Mouse (Mus musculus) limb, embryonic 10.5 days (tissue): Measurements from ENCODE around the gene Gm10639. TPM values are rescaled to one million over a fixed set of nuclear protein-coding genes. Genes with fewer than 3 reads are reported as not detected.
"Not testable (repeated sequence)": the region's sequence is repeated elsewhere in the genome, so short reads cannot be mapped to it uniquely, and the experiment has no call there.

Experiments
- DNase-seq: peaks from one replicate; pipeline ENCODE4 v3.0.0-alpha.2; 2017; ENCODE audit warnings: low spot score
- H3K27ac ChIP-seq: fragments of 300-500 bp; sonication (generic); 2 replicates; pipeline ENCODE4 v1.5.1; 2016; ENCODE audit warnings: mild to moderate bottlenecking
- H3K27me3 ChIP-seq: fragments of 300-500 bp; sonication (generic); 2 replicates; pipeline ENCODE4 v1.6.1; 2016; ENCODE audit warnings: low read depth, mild to moderate bottlenecking; ENCODE audit not compliant: poor library complexity, severe bottlenecking
- H3K36me3 ChIP-seq: fragments of 300-500 bp; sonication (generic); 2 replicates; pipeline ENCODE4 v1.6.1; 2016; ENCODE audit warnings: mild to moderate bottlenecking, moderate library complexity
- H3K4me1 ChIP-seq: fragments of 300-500 bp; sonication (generic); 2 replicates; pipeline ENCODE4 v1.6.1; 2016
- H3K4me3 ChIP-seq: fragments of 300-500 bp; sonication (generic); 2 replicates; pipeline ENCODE4 v1.5.1; 2016; ENCODE audit warnings: mild to moderate bottlenecking, moderate library complexity
- H3K9me3 ChIP-seq: fragments of 300-500 bp; sonication (generic); replicated peaks from 2 replicates; pipeline ENCODE4 v1.6.1; 2016; ENCODE audit warnings: mild to moderate bottlenecking
- WGBS: fragments of 180-500 bp; shearing (Covaris S2); methylation state at CpG from one replicate; pipeline ENCODE4 v1.1.7; 2016; 5-methylcytosine and 5-hydroxymethylcytosine counted together
- polyA plus RNA-seq: library from polyadenylated mRNA; unstranded; fragments of >200 nt; fragmentation: Nextera tagmentation; extraction: Ambion mirVana; gene quantifications from 2 replicates; pipeline ENCODE4 v1.2.1, GENCODE M21; 2016

Gm10639 gene
- polyA plus RNA-seq, 1 experiment from 2014 or later, result not detected

DNA sequence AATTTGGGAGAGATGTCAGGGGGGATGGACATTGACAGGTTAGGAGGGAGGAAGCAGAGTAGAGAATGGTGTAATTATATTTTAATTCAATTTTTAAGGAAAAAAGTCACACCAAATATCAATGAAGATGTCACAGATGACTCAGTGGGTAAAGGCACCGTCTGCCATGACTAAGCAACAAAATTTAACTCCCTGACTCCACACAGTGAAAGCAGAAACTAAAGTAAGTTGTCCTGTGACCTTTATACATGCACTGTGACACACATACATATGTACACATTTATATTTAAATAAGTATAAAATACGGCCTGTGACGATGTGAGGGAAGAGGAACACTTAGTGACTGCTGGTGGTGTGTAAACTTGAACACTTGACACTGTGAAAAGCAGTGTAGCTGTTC, 18.4 kb downstream of the Gm10639 start:
- H3K4me1 ChIP-seq, H3K27ac ChIP-seq: not testable (repeated sequence)

DNA sequence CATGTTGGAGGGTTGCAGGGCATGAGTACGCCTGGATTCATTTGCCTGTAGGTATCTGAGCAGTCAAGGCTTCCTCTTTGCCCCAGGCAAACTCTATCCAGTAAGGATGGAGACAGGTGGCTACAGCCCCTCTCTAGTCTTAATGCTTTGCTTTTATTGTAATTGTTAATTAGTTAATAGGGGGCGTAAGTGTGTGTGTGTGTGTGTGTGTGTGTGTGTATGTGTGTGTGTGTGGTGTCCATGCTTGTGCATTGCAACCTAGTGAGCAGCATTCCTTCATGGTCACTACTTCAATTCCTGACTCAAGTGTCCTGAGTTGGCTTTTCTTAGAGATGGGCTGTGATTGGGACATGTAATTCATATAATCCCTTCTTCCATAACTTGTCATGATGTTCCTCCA, 25.0 kb downstream of the Gm10639 start, which contains the start of gene Omt2a:
Gene Omt2a, minus strand, starts transcription at position 101 of the 400 bp plus-strand sequence.
- H3K4me1 ChIP-seq, result no peaks in the 10 kb centered on the region
- H3K4me3 ChIP-seq, result no peak within 1 kb of the TSS
- no peaks in the 10 kb centered on the region for H3K27me3 ChIP-seq
- no peak within 1 kb of the TSS for H3K27ac ChIP-seq
- H3K9me3 ChIP-seq, result no peaks in the 10 kb centered on the region
- 87% methylated on average over 2 of the region's 2 CpGs for WGBS
- H3K36me3 ChIP-seq, result no peaks in the 10 kb centered on the region
- no peak for DNase-seq

More for the DNA sequence above, 18.4 kb downstream of the Gm10639 start:
- WGBS, result 88% methylated on average over 3 of the region's 3 CpGs
- not testable (repeated sequence) for DNase-seq, H3K4me3 ChIP-seq, H3K9me3 ChIP-seq, H3K36me3 ChIP-seq, H3K27me3 ChIP-seq

DNA sequence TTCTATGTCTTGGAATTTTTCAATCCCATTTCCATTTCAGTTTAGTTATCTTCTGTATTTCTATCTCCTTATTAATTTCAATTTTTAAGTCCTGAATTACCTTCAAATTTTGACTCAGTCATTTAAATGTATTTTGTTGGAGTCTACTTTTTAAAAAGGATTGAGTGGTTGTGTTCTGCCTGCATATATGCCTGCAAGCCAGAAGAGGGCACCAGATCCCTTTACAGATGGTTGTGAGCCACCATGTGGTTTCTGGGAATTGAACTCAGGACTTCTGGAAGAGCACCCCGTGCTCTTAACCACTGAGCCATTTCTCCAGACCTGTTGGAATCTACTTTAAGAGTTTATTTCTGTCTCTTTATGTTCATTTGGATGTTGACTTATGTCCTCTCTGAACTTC, 29.8 kb downstream of the Gm10639 start:
- no peaks in the 10 kb centered on the region for H3K4me1 ChIP-seq
- DNase-seq, result no peak
- WGBS, result 38% methylated on average over 1 of the region's 1 CpGs

DNA sequence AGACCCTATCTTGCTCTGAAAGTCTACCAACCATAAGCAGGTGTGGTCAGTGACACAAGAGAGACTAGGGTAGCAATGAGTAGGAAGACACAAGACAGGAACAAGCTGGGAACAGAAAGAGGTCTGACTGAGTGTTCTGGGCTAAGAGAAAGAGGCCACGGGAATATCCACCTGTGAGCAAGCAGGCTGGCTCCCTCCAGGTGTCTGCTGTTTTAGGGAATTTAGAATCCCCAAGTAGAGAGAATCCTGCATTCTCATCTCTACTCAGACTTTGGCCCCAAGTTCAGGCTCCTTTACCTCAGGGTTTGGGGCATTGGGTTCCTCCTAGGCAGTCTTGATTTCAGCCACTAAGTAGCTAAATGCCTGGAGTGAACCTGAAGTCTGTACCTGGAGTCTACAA, 37.6 kb downstream of the Gm10639 start, which contains the start of gene Omt2b:
Gene Omt2b, plus strand, starts transcription at position 301 of the 400 bp plus-strand sequence.
- not testable (repeated sequence) for H3K36me3 ChIP-seq, H3K4me1 ChIP-seq, H3K4me3 ChIP-seq, H3K27me3 ChIP-seq, DNase-seq, H3K9me3 ChIP-seq, H3K27ac ChIP-seq
- 82% methylated on average over 1 of the region's 1 CpGs for WGBS

More for the DNA sequence above, 29.8 kb downstream of the Gm10639 start:
- no peaks in the 10 kb centered on the region for H3K9me3 ChIP-seq
- H3K27ac ChIP-seq, result no peak overlapping the region
- H3K36me3 ChIP-seq, result no peaks in the 10 kb centered on the region
- H3K27me3 ChIP-seq, result no peaks in the 10 kb centered on the region
- H3K4me3 ChIP-seq, result no peak overlapping the region

DNA sequence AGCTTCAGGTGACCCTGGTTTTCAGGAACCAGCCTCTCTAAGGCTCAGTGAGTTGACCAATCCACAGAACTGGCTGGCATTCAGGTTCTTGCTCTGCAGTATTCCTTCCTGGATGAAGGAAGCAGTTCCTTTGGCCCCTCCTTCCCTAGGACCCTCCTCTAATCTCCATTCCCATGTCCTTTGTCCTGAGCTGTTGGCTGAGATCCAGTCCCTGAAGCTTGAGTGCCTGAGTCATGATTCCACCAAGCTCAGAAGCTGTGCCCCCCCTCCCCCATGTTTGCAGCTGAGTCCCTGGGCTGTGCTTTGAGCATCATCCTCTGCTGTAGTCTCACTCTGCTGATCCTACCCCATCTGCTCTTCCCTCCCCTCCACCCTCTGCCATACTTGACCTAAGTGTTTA, 47.3 kb downstream of the Gm10639 start:
- not testable (repeated sequence) for H3K9me3 ChIP-seq, H3K36me3 ChIP-seq, DNase-seq, H3K4me1 ChIP-seq, H3K27ac ChIP-seq, H3K27me3 ChIP-seq, H3K4me3 ChIP-seq

DNA sequence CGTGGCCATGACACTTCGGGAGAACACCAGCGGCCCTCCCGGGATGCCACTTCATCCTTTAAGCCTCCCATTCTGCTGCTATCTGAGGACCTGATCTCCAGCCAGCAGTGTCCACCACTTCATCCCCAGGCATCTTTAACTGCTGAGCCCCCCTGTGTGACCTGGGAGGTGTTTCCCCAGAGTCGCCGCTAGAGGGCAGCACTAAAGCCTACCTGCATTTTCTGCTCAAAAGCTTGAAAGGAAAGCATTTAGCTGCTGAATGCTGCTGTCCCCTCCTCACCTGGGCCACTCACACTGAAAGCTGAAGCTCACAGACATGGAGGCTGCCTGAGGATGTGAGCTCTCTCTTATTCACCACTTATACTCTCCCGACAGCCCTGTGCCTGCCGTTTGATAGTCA, 50.6 kb downstream of the Gm10639 start:
- H3K9me3 ChIP-seq, H3K4me1 ChIP-seq, H3K4me3 ChIP-seq, H3K27me3 ChIP-seq, H3K27ac ChIP-seq, H3K36me3 ChIP-seq: not testable (repeated sequence)
- peak; percentile 84 for DNase-seq
- WGBS, result 19% methylated on average over 8 of the region's 8 CpGs

DNA sequence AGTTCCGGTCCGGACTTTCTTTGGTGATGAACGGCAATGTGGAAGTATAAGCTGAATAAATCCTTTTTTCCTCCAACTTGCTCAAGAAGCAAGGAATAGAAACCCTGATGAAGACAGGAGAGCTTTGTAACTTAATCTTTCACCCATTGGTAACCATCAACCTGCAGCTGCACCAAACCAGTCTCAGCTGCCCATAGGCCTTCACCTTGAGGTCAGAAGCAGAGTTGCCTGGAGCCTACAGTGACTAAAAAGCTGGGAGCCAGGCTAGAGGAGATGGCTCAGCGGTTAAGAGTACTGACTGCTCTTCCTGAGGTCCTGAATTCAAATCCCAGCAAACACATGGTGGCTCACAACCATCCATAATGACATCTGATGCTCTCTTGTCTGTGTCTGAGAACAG, 52.8 kb downstream of the Gm10639 start:
- H3K27ac ChIP-seq, H3K27me3 ChIP-seq, H3K9me3 ChIP-seq, H3K4me3 ChIP-seq, H3K4me1 ChIP-seq, H3K36me3 ChIP-seq, DNase-seq: not testable (repeated sequence)
- WGBS, result 84% methylated on average over 4 of the region's 4 CpGs

DNA sequence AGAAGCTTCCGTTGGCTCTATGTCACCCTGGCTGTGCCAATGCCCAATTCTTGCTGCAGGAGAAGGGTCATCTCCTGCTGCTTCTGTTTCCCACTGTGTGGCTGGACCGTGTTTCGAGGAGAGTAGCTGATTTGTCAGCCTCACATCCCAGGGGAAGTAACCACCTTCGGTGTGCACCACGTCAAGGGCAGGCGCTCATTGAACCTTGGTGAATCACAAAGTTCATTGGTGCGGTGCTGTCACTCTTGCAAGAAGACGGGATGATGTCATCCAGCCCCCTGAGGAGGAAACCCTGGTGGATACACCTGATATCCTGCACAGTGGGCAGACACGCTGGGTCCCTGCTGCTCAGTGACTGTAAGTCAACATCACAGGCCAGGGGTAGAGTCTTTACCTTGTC, 53.3 kb downstream of the Gm10639 start:
- H3K9me3 ChIP-seq, H3K4me3 ChIP-seq, DNase-seq, H3K27ac ChIP-seq, H3K27me3 ChIP-seq, H3K4me1 ChIP-seq, H3K36me3 ChIP-seq: not testable (repeated sequence)
- 90% methylated on average over 9 of the region's 9 CpGs for WGBS

DNA sequence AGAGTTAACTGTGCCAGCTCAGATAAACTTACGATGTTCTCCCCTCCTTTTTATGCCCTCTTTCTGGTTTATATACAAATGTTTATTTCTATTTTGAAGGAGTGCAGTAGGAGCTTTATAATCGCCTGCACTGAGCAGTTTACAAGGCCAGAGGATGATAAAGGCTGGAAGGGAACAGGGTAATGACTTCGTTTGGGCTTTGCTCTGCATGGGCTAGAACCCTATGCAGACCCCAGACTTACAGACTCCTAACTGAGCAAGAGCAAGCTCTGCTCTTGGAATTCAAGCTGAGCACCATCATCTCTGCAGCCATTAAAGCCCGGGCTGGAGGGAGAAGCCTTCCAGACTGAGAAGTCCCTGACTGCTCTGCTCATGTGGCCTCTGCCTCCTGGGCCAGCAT, 55.5 kb downstream of the Gm10639 start:
- 60% methylated on average over 4 of the region's 4 CpGs for WGBS
- DNase-seq, H3K27ac ChIP-seq, H3K4me1 ChIP-seq, H3K9me3 ChIP-seq, H3K4me3 ChIP-seq, H3K36me3 ChIP-seq, H3K27me3 ChIP-seq: not testable (repeated sequence)

DNA sequence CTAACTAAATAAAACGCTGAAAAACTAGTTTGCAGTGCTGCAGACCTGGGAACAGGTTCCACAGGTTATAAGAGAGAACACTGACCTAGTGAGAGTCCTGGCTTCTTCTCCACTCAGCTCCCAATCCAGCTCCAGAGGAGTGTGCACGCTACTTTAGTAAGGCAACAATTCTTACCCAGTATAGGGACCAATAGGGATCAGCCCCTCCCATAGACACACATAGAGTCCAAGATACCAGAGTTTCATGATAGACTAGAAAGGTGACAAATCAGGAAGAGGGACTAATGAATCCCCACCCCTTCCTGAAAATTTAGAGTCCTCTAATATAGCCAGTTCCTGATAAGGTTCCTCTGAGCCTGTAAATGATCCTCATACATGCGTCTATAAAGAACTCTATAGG, 57.3 kb downstream of the Gm10639 start:
- 70% methylated on average over 3 of the region's 3 CpGs for WGBS
- Histone ChIP-seq H3K9me3 (no peaks in the 10 kb centered on the region), H3K36me3 (no peaks in the 10 kb centered on the region), H3K4me3 (no peak overlapping the region), H3K27ac (no peak overlapping the region), H3K27me3 (no peaks in the 10 kb centered on the region), H3K4me1 (no peaks in the 10 kb centered on the region)
- no peak for DNase-seq

DNA sequence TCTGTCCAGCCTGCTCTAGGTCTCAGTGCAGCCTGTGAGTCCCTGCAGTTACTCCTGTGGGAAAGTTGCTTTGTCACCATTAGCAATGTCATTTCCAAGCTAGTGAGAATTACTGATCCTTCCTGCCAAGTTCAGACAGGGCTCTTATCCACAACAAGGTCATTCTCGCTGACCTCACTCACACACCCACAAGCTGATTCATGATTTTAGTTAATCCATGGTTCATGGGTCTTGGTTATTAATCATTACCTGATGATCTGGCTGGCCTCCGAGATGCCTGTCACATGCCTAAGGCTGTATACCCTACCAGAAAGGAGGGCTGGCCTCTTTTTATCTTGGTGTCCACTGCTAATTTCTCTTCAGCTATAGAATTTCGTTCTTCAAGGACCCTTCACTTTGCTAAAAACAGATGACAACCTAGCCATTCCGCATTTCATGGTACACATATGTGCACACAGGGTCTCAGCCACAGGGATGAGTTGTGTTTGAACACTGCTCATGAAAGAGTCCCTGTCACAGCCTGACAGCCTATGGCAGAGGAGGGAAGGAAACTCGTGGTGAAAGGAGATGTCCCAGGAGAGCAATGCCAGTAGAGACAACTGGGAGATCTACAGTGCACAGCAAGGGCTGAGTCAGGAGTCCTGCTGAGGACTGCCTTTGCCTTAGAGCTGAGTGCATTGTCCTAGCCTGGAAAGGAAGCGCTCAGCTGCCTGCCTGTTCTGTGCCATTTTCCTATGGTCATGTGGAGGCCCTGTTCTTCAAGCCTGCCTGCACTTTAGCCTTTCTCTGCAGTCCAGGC, 58.7 kb downstream of the Gm10639 start:
- 69% methylated on average over 6 of the region's 6 CpGs for WGBS
- H3K27me3 ChIP-seq, DNase-seq: not testable (repeated sequence)

DNA sequence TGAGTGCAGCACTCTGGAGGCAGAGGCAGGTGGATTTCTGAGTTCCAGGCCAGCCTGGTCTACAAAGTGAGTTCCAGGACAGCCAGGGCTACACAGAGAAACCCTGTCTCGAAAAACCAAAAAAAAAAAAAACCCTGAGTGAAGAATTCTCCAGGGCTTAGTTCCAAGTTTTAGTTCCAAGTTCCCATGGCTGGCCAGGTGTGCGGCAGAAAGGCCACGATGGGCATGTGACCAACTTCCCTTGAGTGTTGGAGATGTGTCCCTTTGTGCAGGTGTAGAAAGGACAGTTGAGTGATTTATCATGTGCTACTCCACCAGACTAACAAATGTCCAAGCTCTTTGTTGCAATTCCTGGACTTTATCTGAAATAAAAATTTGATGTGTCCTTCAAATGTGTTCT, 59.4 kb downstream of the Gm10639 start:
- 82% methylated on average over 3 of the region's 3 CpGs for WGBS

More for the DNA sequence above, 58.7 kb downstream of the Gm10639 start:
- not testable (repeated sequence) for H3K36me3 ChIP-seq, H3K9me3 ChIP-seq, H3K4me1 ChIP-seq, H3K27ac ChIP-seq, H3K4me3 ChIP-seq

DNA sequence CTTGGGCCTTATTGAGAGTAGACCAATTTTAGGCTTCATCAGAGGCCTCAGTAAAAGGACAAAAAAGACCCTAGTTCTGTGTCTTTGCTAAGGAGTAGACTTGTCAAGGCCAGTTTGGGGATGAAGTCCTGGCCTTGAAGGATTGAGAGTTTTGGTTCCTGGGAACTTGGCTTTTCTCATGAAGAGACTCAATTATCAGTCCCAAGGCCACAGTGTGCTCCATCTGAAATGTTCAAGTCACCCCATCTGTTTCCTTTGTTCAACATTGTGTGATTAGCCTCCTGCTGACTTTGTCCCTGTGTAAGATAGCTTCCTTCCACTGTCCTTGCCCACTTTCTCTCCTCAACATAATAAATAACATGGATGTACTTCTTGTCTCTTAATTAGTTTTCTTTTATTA, 60.3 kb downstream of the Gm10639 start:
- H3K4me1 ChIP-seq, DNase-seq, H3K9me3 ChIP-seq, H3K27ac ChIP-seq, H3K36me3 ChIP-seq, H3K27me3 ChIP-seq, H3K4me3 ChIP-seq: not testable (repeated sequence)

More for the DNA sequence above, 59.4 kb downstream of the Gm10639 start:
- not testable (repeated sequence) for DNase-seq, H3K27ac ChIP-seq, H3K4me1 ChIP-seq, H3K36me3 ChIP-seq, H3K9me3 ChIP-seq, H3K27me3 ChIP-seq, H3K4me3 ChIP-seq
